In genomic region chr4:53628924-53629323, GRCm38 (mm10) we compare ENCODE assay signal across 12 mouse cellular contexts. TPM values are rescaled to one million over a fixed set of nuclear protein-coding genes. Genes with fewer than 3 reads are reported as not detected.
A peak's percentile ranks its signal among the peaks of the same experiment; 100 is the strongest.
DNase-seq lines count a peak whose midpoint lies in the region; ATAC-seq lines count a peak whose summit lies in the region.
"Had no signal": no experiment of that assay in that cellular context is flagged by ENCODE, and none has a peak within 500 bp of the region (broad histone marks: within the 10 kb centered on the region; RNA-seq: fewer than 3 reads in every experiment).

No protein-coding gene starts in this region.

- H3K4me3 ChIP-seq in heart, embryonic 11.5 days (ENCODE audit: low read depth, low read length) = no peak overlapping the region
- no peak overlapping the region for H3K4me3 ChIP-seq in midbrain, embryonic 10.5 days
- H3K4me3 ChIP-seq in midbrain, embryonic 16.5 days (ENCODE audit: low read depth, low read length) = no peak overlapping the region
- H3K4me3 ChIP-seq: embryonic facial prominence, embryonic 12.5 days; hindbrain, embryonic 15.5 days; megakaryocyte, embryonic 14.5 days had no signal

- H3K9me3 ChIP-seq in heart, embryonic 11.5 days (replicated peaks; ENCODE audit: control insufficient read depth, low read length) = no peaks in the 10 kb centered on the region
- no peaks in the 10 kb centered on the region for H3K9me3 ChIP-seq in midbrain, embryonic 10.5 days (replicated peaks)
- H3K9me3 ChIP-seq in midbrain, embryonic 16.5 days (replicated peaks; ENCODE audit: control insufficient read depth, low read length, poor library complexity, severe bottlenecking) = no peaks in the 10 kb centered on the region
- H3K9me3 ChIP-seq: embryonic facial prominence, embryonic 12.5 days; hindbrain, embryonic 15.5 days; megakaryocyte, embryonic 14.5 days had no signal

- ATAC-seq in heart, embryonic 11.5 days (replicated peaks; ENCODE audit: insufficient number of reproducible peaks, low FRiP score, low TSS enrichment) = no peak
- no peak for ATAC-seq in midbrain, embryonic 16.5 days
- ATAC-seq: forebrain, postnatal 0 days had no signal

- no peak overlapping the region for H3K9ac ChIP-seq in heart, embryonic 11.5 days (ENCODE audit: low read depth, low read length)
- no peak overlapping the region for H3K9ac ChIP-seq in midbrain, embryonic 16.5 days (ENCODE audit: low read depth, low read length)
- H3K9ac ChIP-seq: embryonic facial prominence, embryonic 12.5 days; forebrain, postnatal 0 days; hindbrain, embryonic 15.5 days had no signal

- no peak overlapping the region for H3K4me2 ChIP-seq in heart, embryonic 11.5 days
- H3K4me2 ChIP-seq in midbrain, embryonic 16.5 days (ENCODE audit: low read length) = no peak overlapping the region
- H3K4me2 ChIP-seq: embryonic facial prominence, embryonic 12.5 days; hindbrain, embryonic 15.5 days had no signal

- peak; percentile 77 to 87 for DNase-seq in heart, adult 18-20 months
- DNase-seq in gastrocnemius, postnatal 10 days = peak; percentile 69
- peak; percentile 34 for DNase-seq in kidney, adult 18-20 months
- peak; percentile 56 for DNase-seq in lung, postnatal 14 days
- DNase-seq in midbrain, embryonic 10.5 days (ENCODE audit: low spot score) = no peak
- no peak for DNase-seq in embryo, embryonic 9.5 days (ENCODE audit: extremely low spot score)
- DNase-seq: forebrain, postnatal 0 days had no signal

- no peaks in the 10 kb centered on the region for H3K36me3 ChIP-seq in heart, embryonic 11.5 days (ENCODE audit: control insufficient read depth, insufficient read depth, low read length)
- no peaks in the 10 kb centered on the region for H3K36me3 ChIP-seq in midbrain, embryonic 10.5 days
- no peaks in the 10 kb centered on the region for H3K36me3 ChIP-seq in midbrain, embryonic 16.5 days (ENCODE audit: control insufficient read depth, insufficient read depth, low read length)
- H3K36me3 ChIP-seq: embryonic facial prominence, embryonic 12.5 days; hindbrain, embryonic 15.5 days had no signal

- H3K27ac ChIP-seq in heart, embryonic 11.5 days (ENCODE audit: low read depth, low read length) = no peak overlapping the region
- H3K27ac ChIP-seq in midbrain, embryonic 10.5 days (replicated peaks) = no peak overlapping the region
- H3K27ac ChIP-seq in midbrain, embryonic 16.5 days (ENCODE audit: low read length) = no peak overlapping the region
- H3K27ac ChIP-seq: embryonic facial prominence, embryonic 12.5 days; hindbrain, embryonic 15.5 days had no signal

- H3K4me1 ChIP-seq in heart, embryonic 11.5 days (ENCODE audit: control insufficient read depth, insufficient read depth, low read length) = no peaks in the 10 kb centered on the region; the same call in 1 of the 2 replicates
- peaks cover 40% of the 10 kb centered on the region for H3K4me1 ChIP-seq in midbrain, embryonic 10.5 days
- H3K4me1 ChIP-seq in midbrain, embryonic 16.5 days (ENCODE audit: control insufficient read depth, insufficient read depth, low read length) = peaks cover 25% of the 10 kb centered on the region

- WGBS in heart, embryonic 11.5 days (ENCODE audit: insufficient replicate concordance) = 29% methylated on average over 4 of the region's 4 CpGs
- WGBS in midbrain, embryonic 10.5 days = 58% methylated on average over 4 of the region's 4 CpGs
- WGBS in midbrain, embryonic 16.5 days = 65% methylated on average over 4 of the region's 4 CpGs

- H3K27me3 ChIP-seq in heart, embryonic 11.5 days (ENCODE audit: control insufficient read depth, insufficient read depth, low read length) = no peaks in the 10 kb centered on the region
- no peaks in the 10 kb centered on the region for H3K27me3 ChIP-seq in midbrain, embryonic 10.5 days (ENCODE audit: low read depth, poor library complexity, severe bottlenecking)
- no peaks in the 10 kb centered on the region for H3K27me3 ChIP-seq in midbrain, embryonic 16.5 days (ENCODE audit: control insufficient read depth, insufficient read depth, low read depth, low read length)
- H3K27me3 ChIP-seq: embryonic facial prominence, embryonic 12.5 days had no signal

RNA-seq across cellular contexts. Expression of gene Fsd1l, which starts 2.3 kb away (rescaled TPM):
- total RNA-seq in heart, adult 18-20 months (2021) = 10 to 100 TPM; 53.2 to 53.4 TPM
- 6.4 and 11.6 TPM in 2 replicates for polyA plus RNA-seq in heart, embryonic 11.5 days (2014; fragmentation: Nextera tagmentation; extraction: Ambion mirVana)
- total RNA-seq in gastrocnemius, postnatal 10 days (2021) = 10 to 100 TPM; 23.7 to 32.5 TPM
- 28.1 and 29.2 TPM in 2 replicates for polyA plus RNA-seq in midbrain, embryonic 10.5 days (2016; fragmentation: Nextera tagmentation; extraction: Ambion mirVana)
- polyA plus RNA-seq in midbrain, embryonic 16.5 days (2015; fragmentation: Nextera tagmentation; extraction: Ambion mirVana) = 35.9 and 39.8 TPM in 2 replicates

Comparison
In these comparisons a context has a peak if more than half of its experiments do, and no peak if none do; other contexts are left out.
1. DNase-seq: peak in heart, adult 18-20 months (2 of 2), gastrocnemius, postnatal 10 days (single experiment), kidney, adult 18-20 months (single experiment) and lung, postnatal 14 days (single experiment); none in midbrain, embryonic 10.5 days (single experiment) and embryo, embryonic 9.5 days (single experiment).